Mouse (Mus musculus) myocyte (in vitro differentiated cells): ENCODE data around the gene H2afy2.

Source experiments
- POLR2A ChIP-seq: IDR thresholded peaks from one replicate; pipeline ENCODE4 v1.6.1; 2011; ENCODE audit warnings: low read depth, mild to moderate bottlenecking, control low read depth, moderate library complexity; ENCODE audit not compliant: insufficient read length
- TCF12 ChIP-seq: IDR thresholded peaks from one replicate; pipeline ENCODE4 v1.6.1; 2011; ENCODE audit warnings: mild to moderate bottlenecking, control low read depth; ENCODE audit not compliant: poor library complexity, insufficient read depth, severe bottlenecking

DNA sequence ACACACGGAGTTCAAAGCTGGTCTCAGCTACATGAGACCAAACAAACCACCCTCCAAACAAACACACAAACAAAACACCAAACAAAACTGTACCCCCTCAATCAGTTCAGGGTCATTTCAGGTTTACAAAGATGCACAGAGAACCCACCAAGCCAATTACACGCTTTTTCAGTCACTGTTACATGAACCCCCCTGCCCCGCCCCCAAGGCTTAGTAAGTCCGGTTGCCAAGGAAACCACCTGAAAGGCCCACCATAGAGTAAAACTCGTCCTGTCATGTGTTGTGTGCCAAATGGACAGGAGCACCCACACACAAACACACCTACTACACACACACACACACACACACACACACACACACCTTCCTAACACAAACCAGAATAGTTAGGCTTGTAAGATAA is 18.4 kb downstream of the H2afy2 start:
- no peak for TF ChIP-seq POLR2A
- TF ChIP-seq TCF12 = no peak
